ENCODE assay signal across 24 mouse cellular contexts in genomic region chr8:47058971-47059370, GRCm38 (mm10).
A peak's percentile ranks its signal among the peaks of the same experiment; 100 is the strongest.
DNase-seq lines count a peak whose midpoint lies in the region; TF ChIP-seq lines count a peak whose summit lies in the region.
"Had no signal": no experiment of that assay in that cellular context is flagged by ENCODE, and none has a peak within 500 bp of the region (broad histone marks: within the 10 kb centered on the region; RNA-seq: fewer than 3 reads in every experiment).

No protein-coding gene starts in this region.

- no peak for TF ChIP-seq POLR2A in ES-Bruce4 (IDR thresholded peaks at IDR 0.05; ENCODE audit: insufficient read depth, low read length)

- in situ Hi-C loops in ES-E14 (cut with MboI; ENCODE audit: low sequenced_read_pairs in 2 of 2, unreplicated experiment in 2 of 2), result no loop called here

- H3K36me3 ChIP-seq in ES-Bruce4 (ENCODE audit: control insufficient read depth, insufficient read depth, low read length, poor library complexity, severe bottlenecking) (no peaks in the 10 kb centered on the region), ES-E14 (ENCODE audit: control insufficient read depth, insufficient read depth, low read length, poor library complexity, severe bottlenecking) (no peaks in the 10 kb centered on the region)
- H3K36me3 ChIP-seq: embryonic facial prominence, embryonic 13.5 days; embryonic facial prominence, embryonic 15.5 days; forebrain, embryonic 10.5 days; forebrain, embryonic 12.5 days; forebrain, embryonic 15.5 days had no signal

- TF ChIP-seq CTCF in ES-Bruce4 (IDR thresholded peaks at IDR 0.05; ENCODE audit: low read depth, low read length), result no peak

- H3K9me3 ChIP-seq in ES-Bruce4 (replicated peaks; ENCODE audit: control insufficient read depth, insufficient read depth, low read length, poor library complexity, severe bottlenecking), result peaks cover 6% of the 10 kb centered on the region
- H3K9me3 ChIP-seq in ES-E14 (ENCODE audit: control insufficient read depth, insufficient read depth, low read depth, low read length), result no peaks in the 10 kb centered on the region
- H3K9me3 ChIP-seq: embryonic facial prominence, embryonic 13.5 days; embryonic facial prominence, embryonic 15.5 days; forebrain, embryonic 12.5 days; forebrain, embryonic 15.5 days had no signal

- H3K4me3 ChIP-seq in ES-Bruce4 (ENCODE audit: low read depth, low read length), result no peak overlapping the region
- no peak overlapping the region for H3K4me3 ChIP-seq in ES-E14 (ENCODE audit: insufficient read depth in 1 of 2, low read depth in 1 of 2, low read length in 2 of 2, poor library complexity in 1 of 2, severe bottlenecking in 1 of 2)
- H3K4me3 ChIP-seq: embryonic facial prominence, embryonic 13.5 days; embryonic facial prominence, embryonic 15.5 days; erythroblast, embryonic 14.5 days; forebrain, embryonic 10.5 days; forebrain, embryonic 12.5 days; forebrain, embryonic 15.5 days had no signal

- H3K27me3 ChIP-seq in ES-Bruce4 (ENCODE audit: control insufficient read depth, insufficient read depth, low read length, poor library complexity, severe bottlenecking), result no peaks in the 10 kb centered on the region
- H3K27me3 ChIP-seq: CH12.LX; embryonic facial prominence, embryonic 13.5 days; embryonic facial prominence, embryonic 15.5 days; forebrain, embryonic 12.5 days; forebrain, embryonic 15.5 days had no signal

- DNase-seq in ES-E14 (ENCODE audit: low read depth, low spot score), result no peak
- peak; percentile 22 for DNase-seq in WW6 (ENCODE audit: low read depth, low spot score)
- DNase-seq in cerebellum, adult 18-20 months, result no peak
- no peak for DNase-seq in frontal cortex, postnatal 10 days (ENCODE audit: low spot score in 2 of 2)
- no peak for DNase-seq in kidney, adult 11 months
- DNase-seq: adrenal gland, adult 8-10 months; adrenal gland, postnatal 14 days; adrenal gland, postnatal 36 days; B cell, adult 2 months; cerebellum, adult 11-12 months; cerebellum, adult 8-10 months; cerebellum, adult 9-11 months; cerebellum, postnatal 14 days; cerebellum, postnatal 36 days; embryo, embryonic 11 days; forebrain, postnatal 0 days had no signal

- H3K27ac ChIP-seq in ES-Bruce4 (ENCODE audit: insufficient read depth, low read length) (peak overlapping the region; percentile 18; the same call in 1 of the 2 replicates), ES-E14 (ENCODE audit: insufficient read depth, low read depth, low read length, poor library complexity, severe bottlenecking) (peak overlapping the region; percentile 70)
- H3K27ac ChIP-seq: embryonic facial prominence, embryonic 13.5 days; embryonic facial prominence, embryonic 15.5 days; forebrain, embryonic 10.5 days; forebrain, embryonic 12.5 days; forebrain, embryonic 15.5 days had no signal

- H3K9ac ChIP-seq in ES-Bruce4 (ENCODE audit: low read depth, poor library complexity, severe bottlenecking), result no peak overlapping the region
- H3K9ac ChIP-seq in ES-E14 (ENCODE audit: insufficient read depth, low read depth, low read length, poor library complexity, severe bottlenecking), result no peak overlapping the region
- H3K9ac ChIP-seq: embryonic facial prominence, embryonic 13.5 days; embryonic facial prominence, embryonic 15.5 days; forebrain, embryonic 12.5 days; forebrain, embryonic 15.5 days; forebrain, postnatal 0 days had no signal

- no peaks in the 10 kb centered on the region for H3K4me1 ChIP-seq in ES-Bruce4 (ENCODE audit: control insufficient read depth, insufficient read depth, low read length)
- H3K4me1 ChIP-seq in ES-E14 (ENCODE audit: control insufficient read depth in 2 of 2, insufficient read depth in 2 of 2, low read length in 2 of 2, poor library complexity in 1 of 2), result peaks cover 3 to 5% of the 10 kb centered on the region in 2 experiments; a peak in 2 of 4 replicates
- H3K4me1 ChIP-seq: embryonic facial prominence, embryonic 13.5 days; embryonic facial prominence, embryonic 15.5 days; forebrain, embryonic 10.5 days; forebrain, embryonic 12.5 days; forebrain, embryonic 15.5 days had no signal

- no peak for TF ChIP-seq EP300 in ES-Bruce4 (IDR thresholded peaks at IDR 0.05; ENCODE audit: insufficient read depth, low read depth, low read length)

TF ChIP-seq in ES-E14, 5 proteins besides CTCF, POLR2A, EP300 and RAD21:
- TF ChIP-seq CHD2 (IDR thresholded peaks at IDR 0.05; ENCODE audit: low read depth, low read length) (no peak; the same call in 1 of the 2 replicates), ZNF384 (IDR thresholded peaks at IDR 0.05; ENCODE audit: low read depth, low read length) (peak; percentile 3; the same call in 1 of the 2 replicates), MAFK (IDR thresholded peaks at IDR 0.05; ENCODE audit: insufficient read depth, low read depth, low read length) (no peak), HCFC1 (IDR thresholded peaks at IDR 0.05; ENCODE audit: borderline replicate concordance, insufficient read depth, low read length) (no peak)
